Mouse (Mus musculus) heart, postnatal 36 days (tissue): ENCODE measurements around the gene Sae1. TPM values are rescaled to one million over a fixed set of nuclear protein-coding genes. Genes with fewer than 3 reads are reported as not detected.

Experiments
- DNase-seq, 2 experiments: peaks; one replicate each; pipeline ENCODE4 v3.0.0; 2021 to 2022
- intact Hi-C: fragments of 180-260 bp; cut with DNase I; formaldehyde crosslinking; loops from one replicate; pipeline ENCODE4 v1.15.1; 2025
- total RNA-seq, 2 experiments: library from RNA; stranded (reverse); gene quantifications; 2 replicates each; pipeline ENCODE4 v1.2.3; 2021

The Sae1 gene
- total RNA-seq, 2 experiments from 2014 or later, result 33.6 to 35.7 TPM

GRCm38 (mm10) chr7:16287791-16288190 is 99.8 kb downstream of the Sae1 start:
- intact Hi-C loops, result loop anchor here (10.0 kb wide), 1 partner anchor 447 kb away; the partner anchor contains the start of gene Ap2s1
- no peak for DNase-seq

GRCm38 (mm10) chr7:16287016-16287415 is 100.6 kb downstream of the Sae1 start:
- no peak for DNase-seq
- intact Hi-C loops, result loop anchor here (10.0 kb wide), 1 partner anchor 448 kb away; the partner anchor contains the start of gene Ap2s1

GRCm38 (mm10) chr7:16286026-16286961 is 101.3 kb downstream of the Sae1 start, which contains the start of gene Ccdc9:
TSS of gene Ccdc9 (minus strand) at chr7:16286795.
- intact Hi-C loops, result loop anchor here (10.0 kb wide), 1 partner anchor 449 kb away; the partner anchor contains the start of gene Ap2s1
- DNase-seq, result peak; percentile 99 to 100

- intact Hi-C loops, result loop anchor here (1.0 to 10.0 kb wide), 2 partner anchors 11 to 449 kb away; partner anchors contain the start of gene Ap2s1
- peak in 1 of 2 experiments; percentile 74 for DNase-seq
These were observed 102.1 kb downstream of the Sae1 start for GRCm38 (mm10) chr7:16285450-16286025.

- intact Hi-C loops, result loop anchor here (1.0 to 10.0 kb wide), 2 partner anchors 11 to 450 kb away; partner anchors contain the start of gene Ap2s1
- DNase-seq, result no peak
These were observed 102.7 kb downstream of the Sae1 start for GRCm38 (mm10) chr7:16284904-16285303.

- intact Hi-C loops, result loop anchor here (10.0 kb wide), 1 partner anchor 451 kb away; the partner anchor contains the start of gene Ap2s1
- DNase-seq, result no peak
These were observed 103.6 kb downstream of the Sae1 start for GRCm38 (mm10) chr7:16284001-16284400.

- intact Hi-C loops, result loop anchor here (10.0 kb wide), 1 partner anchor 452 kb away; the partner anchor contains the start of gene Ap2s1
- no peak for DNase-seq
These were observed 105.3 kb downstream of the Sae1 start for GRCm38 (mm10) chr7:16282334-16282733.

- DNase-seq, result no peak
- intact Hi-C loops, result loop anchor here (10.0 kb wide), 1 partner anchor 454 kb away; the partner anchor contains the start of gene Ap2s1
These were observed 106.9 kb downstream of the Sae1 start for GRCm38 (mm10) chr7:16280721-16281120.

- intact Hi-C loops, result loop anchor here (1.0 kb wide), 1 partner anchor 10 kb away; no protein-coding TSS in a partner anchor
- DNase-seq, result no peak
These were observed 112.4 kb downstream of the Sae1 start for GRCm38 (mm10) chr7:16274922-16275890.

- DNase-seq, result no peak
- intact Hi-C loops, result loop anchor here (1.0 kb wide), 1 partner anchor 12 kb away; no protein-coding TSS in a partner anchor
These were observed 113.9 kb downstream of the Sae1 start for GRCm38 (mm10) chr7:16273766-16274140.

- intact Hi-C loops, result no loop called here
- peak; percentile 83 to 87 for DNase-seq
These were observed 114.4 kb downstream of the Sae1 start, which contains the start of gene Inafm1 for GRCm38 (mm10) chr7:16273081-16273765. TSS of gene Inafm1 (minus strand) at chr7:16273617.

GRCm38 (mm10) chr7:16272681-16273080 is 114.9 kb downstream of the Sae1 start:
- intact Hi-C loops, result no loop called here
- peak; percentile 58 to 66 for DNase-seq

- intact Hi-C loops, result no loop called here
- no peak for DNase-seq
These were observed 116.5 kb downstream of the Sae1 start for GRCm38 (mm10) chr7:16271139-16271538.

Other genes starting within 250 kb of the Sae1 start
- 1 to 10 TPM; 3.9 to 4.9 TPM for gene Meis3, start 212.7 kb downstream of the Sae1 start, total RNA-seq
- gene Dhx34, start 165.8 kb downstream of the Sae1 start, total RNA-seq, result 1 to 10 TPM; 7.9 to 8.7 TPM
- 1 to 10 TPM; 1.2 to 1.7 TPM for gene C5ar2, start 143.7 kb downstream of the Sae1 start, total RNA-seq
- gene C5ar1, start 128.3 kb downstream of the Sae1 start, total RNA-seq, result 1 to 10 TPM; 6.4 to 7.8 TPM
- gene Inafm1, start 114.2 kb downstream of the Sae1 start, total RNA-seq, result 10 to 100 TPM; 17.0 to 17.8 TPM
- 10 to 100 TPM; 34.6 to 36.9 TPM for gene Ccdc9, start 101.0 kb downstream of the Sae1 start, total RNA-seq
- 1 to 10 TPM; 3.1 to 5.0 TPM for gene Bbc3, start 79.4 kb downstream of the Sae1 start, total RNA-seq
- gene Zc3h4, start 13.1 kb upstream of the Sae1 start, total RNA-seq, result 10 to 100 TPM; 28.9 to 37.8 TPM
- 10 to 100 TPM; 79.4 to 89.8 TPM for gene Tmem160, start 65.0 kb upstream of the Sae1 start, total RNA-seq
- not detected for gene Npas1, start 89.9 kb upstream of the Sae1 start, total RNA-seq
- 10 to 100 TPM; 32.0 to 35.1 TPM for gene Arhgap35, start 227.2 kb upstream of the Sae1 start, total RNA-seq